Mouse (Mus musculus) CH12.LX (cell line): ENCODE data around the gene Tpra1. TPM values are rescaled to one million over a fixed set of nuclear protein-coding genes. Genes with fewer than 3 reads are reported as not detected.

ENCODE experiments used
- DNase-seq: peaks from one replicate; pipeline ENCODE4 v3.0.0-alpha.2; 2013; ENCODE audit errors: extremely low read depth
- H3K27ac ChIP-seq: 2 replicates; pipeline ENCODE4 v1.5.1; 2012; ENCODE audit warnings: low read depth, mild to moderate bottlenecking, control low read depth, moderate library complexity; ENCODE audit not compliant: insufficient read depth
- H3K27me3 ChIP-seq: replicated peaks from 2 replicates; pipeline ENCODE3; 2012; ENCODE audit warnings: inconsistent platforms
- H3K36me3 ChIP-seq, 2 experiments: replicated peaks in 1 of 2; 2 replicates each; pipeline versions ENCODE3 to v1.6.1; 2012; ENCODE audit warnings: inconsistent platforms in 1 of 2, low read length in 1 of 2, mild to moderate bottlenecking in 1 of 2, mixed read lengths in 1 of 2, moderate library complexity in 1 of 2; ENCODE audit not compliant: control insufficient read depth in 1 of 2, insufficient read depth in 1 of 2
- H3K4me1 ChIP-seq, 2 experiments: 2 replicates each; pipeline ENCODE4 v1.6.1; 2012; ENCODE audit warnings: inconsistent platforms in 1 of 2, moderate library complexity in 1 of 2; ENCODE audit not compliant: insufficient read depth in 2 of 2, control insufficient read depth in 1 of 2
- H3K4me2 ChIP-seq: 2 replicates; pipeline ENCODE4 v1.6.1; 2012; ENCODE audit warnings: low read depth, mild to moderate bottlenecking, control low read depth; ENCODE audit not compliant: poor library complexity, insufficient read depth, severe bottlenecking
- H3K4me3 ChIP-seq, 3 experiments: fragments of 150-350 bp in 1 of 3; sonication (generic) in 1 of 3; replicated peaks in 1 of 3; 2 replicates each; pipeline versions ENCODE3 to v1.5.1; 2011 to 2012; ENCODE audit warnings: low read depth in 2 of 3, low read length in 2 of 3, mild to moderate bottlenecking in 2 of 3, moderate library complexity in 2 of 3, control low read depth in 1 of 3, improper control_type of control experiment in 1 of 3, inconsistent platforms in 1 of 3, mixed read lengths in 1 of 3; ENCODE audit not compliant: poor library complexity in 1 of 3
- H3K79me2 ChIP-seq: replicated peaks from 2 replicates; pipeline ENCODE4 v1.6.1; 2012; ENCODE audit warnings: mild to moderate bottlenecking, moderate library complexity; ENCODE audit not compliant: control insufficient read depth, poor library complexity, insufficient read depth, severe bottlenecking; ENCODE audit errors: extremely low read depth
- H3K9ac ChIP-seq: 2 replicates; pipeline ENCODE4 v1.6.1; 2012; ENCODE audit warnings: low read depth, mild to moderate bottlenecking, control low read depth, moderate library complexity; ENCODE audit not compliant: insufficient read depth
- H3K9me3 ChIP-seq: replicated peaks from 2 replicates; pipeline ENCODE3; 2012; ENCODE audit warnings: low read length, inconsistent platforms, mixed read lengths
- E2F4 ChIP-seq: IDR thresholded peaks from 2 replicates; pipeline ENCODE4 v1.6.1; 2011; ENCODE audit warnings: low read depth, low read length, improper control_type of control experiment; ENCODE audit not compliant: insufficient replicate concordance
- ELF1 ChIP-seq: IDR thresholded peaks from 2 replicates; pipeline ENCODE4 v1.6.1; 2014; ENCODE audit warnings: low read depth, mild to moderate bottlenecking, inconsistent platforms, low read length, improper control_type of control experiment
- GABPA ChIP-seq: IDR thresholded peaks from 2 replicates; pipeline ENCODE4 v1.6.1; 2012; ENCODE audit warnings: low read depth, low read length, improper control_type of control experiment, inconsistent platforms; ENCODE audit not compliant: insufficient replicate concordance
- JUND ChIP-seq: conservative IDR thresholded peaks from 2 replicates; pipeline ENCODE4 v1.6.1; 2011; ENCODE audit warnings: low read depth, low read length, improper control_type of control experiment
- KAT2A ChIP-seq: IDR thresholded peaks from 2 replicates; pipeline ENCODE4 v1.6.1; 2012; ENCODE audit warnings: low read length, improper control_type of control experiment, inconsistent platforms; ENCODE audit not compliant: insufficient replicate concordance
- MAZ ChIP-seq: IDR thresholded peaks from 2 replicates; pipeline ENCODE4 v1.6.1; 2012; ENCODE audit warnings: low read depth, mild to moderate bottlenecking, inconsistent platforms, low read length, improper control_type of control experiment, moderate library complexity
- MYC ChIP-seq: IDR thresholded peaks from 2 replicates; pipeline ENCODE4 v1.6.1; 2011; ENCODE audit warnings: low read depth, mild to moderate bottlenecking, improper control_type of control experiment, low read length
- NRF1 ChIP-seq: IDR thresholded peaks from 2 replicates; pipeline ENCODE4 v1.6.1; 2014; ENCODE audit warnings: low read depth, mild to moderate bottlenecking, inconsistent platforms, low read length, improper control_type of control experiment, moderate library complexity
- POLR2A ChIP-seq: IDR thresholded peaks from 2 replicates; pipeline ENCODE4 v1.6.1; 2011; ENCODE audit warnings: low read depth, mild to moderate bottlenecking, improper control_type of control experiment, low read length
- RAD21 ChIP-seq: IDR thresholded peaks from 2 replicates; pipeline ENCODE4 v1.6.1; 2011; ENCODE audit warnings: low read depth, mild to moderate bottlenecking, low read length, improper control_type of control experiment, moderate library complexity
- RCOR1 ChIP-seq: conservative IDR thresholded peaks from 2 replicates; pipeline ENCODE4 v1.6.1; 2012; ENCODE audit warnings: low read depth, mild to moderate bottlenecking, inconsistent platforms, low read length, improper control_type of control experiment
- SIN3A ChIP-seq: IDR thresholded peaks from 2 replicates; pipeline ENCODE4 v1.6.1; 2012; ENCODE audit warnings: low read length, improper control_type of control experiment, inconsistent platforms
- TCF12 ChIP-seq: IDR thresholded peaks from 2 replicates; pipeline ENCODE4 v1.6.1; 2014; ENCODE audit warnings: low read depth, mild to moderate bottlenecking, inconsistent platforms, low read length, improper control_type of control experiment
- UBTF ChIP-seq: IDR thresholded peaks from 2 replicates; pipeline ENCODE4 v1.6.1; 2012; ENCODE audit warnings: low read depth, mild to moderate bottlenecking, inconsistent platforms, low read length, improper control_type of control experiment, moderate library complexity
- USF2 ChIP-seq: conservative IDR thresholded peaks from 2 replicates; pipeline ENCODE4 v1.6.1; 2011; ENCODE audit warnings: low read depth, low read length, improper control_type of control experiment
- ZKSCAN1 ChIP-seq: IDR thresholded peaks from 2 replicates; pipeline ENCODE4 v1.6.1; 2012; ENCODE audit warnings: low read depth, inconsistent platforms, low read length, improper control_type of control experiment, borderline replicate concordance
- ZNF384 ChIP-seq: IDR thresholded peaks from 2 replicates; pipeline ENCODE4 v1.6.1; 2012; ENCODE audit warnings: low read depth, low read length, improper control_type of control experiment, inconsistent platforms
- dilution Hi-C: fragments of 300-500 bp; cut with MboI; formaldehyde crosslinking; loops from 2 replicates; pipeline ENCODE4 v1.14.3; 2020; ENCODE audit warnings: low sequenced_read_pairs; ENCODE audit not compliant: extremely low pct_unique_long_range_greater_than_20kb, extremely low pct_ligation_motif_present
- in situ Hi-C: fragments of 300-500 bp; cut with MboI; formaldehyde crosslinking; loops from 3 replicates; pipeline ENCODE4 v1.14.3; 2019; ENCODE audit warnings: low sequenced_read_pairs, low pct_ligation_motif_present, low pct_unique_long_range_greater_than_20kb, mixed read lengths
- polyA plus RNA-seq: library from polyadenylated mRNA; unstranded; fragments of >175 nt; gene quantifications from 2 replicates; pipeline ENCODE4 v1.2.1, GENCODE M21; 2012; ENCODE audit warnings: low read depth; ENCODE audit not compliant: insufficient read length
- total RNA-seq, 2 experiments: library from RNA; depleted of rRNA; stranded (reverse); fragments of 300-350 nt in 1 of 2; fragments of >200 nt in 1 of 2; gene quantifications; 2 replicates each; pipeline ENCODE4 v1.2.3; 2012 to 2014

Gene Tpra1
- total and polyA plus RNA-seq, 3 experiments, result 9.3 to 16.0 (median 15.6) TPM

- TF ChIP-seq E2F4, result no peak
- TF ChIP-seq RAD21, result no peak
- no peak for TF ChIP-seq JUND
- no peak for TF ChIP-seq ELF1
- no peak for TF ChIP-seq MYC
- no peak for TF ChIP-seq POLR2A
- no peaks in the 10 kb centered on the region for H3K79me2 ChIP-seq
- no peak overlapping the region for H3K27ac ChIP-seq
Observed at GRCm38 (mm10) chr6:88884195-88884594, 17.9 kb upstream of the Tpra1 start.

GRCm38 (mm10) chr6:88884690-88885089 lies 17.4 kb upstream of the Tpra1 start:
- dilution Hi-C loops, result no loop called here
- DNase-seq, result no peak
- no peaks in the 10 kb centered on the region for H3K27me3 ChIP-seq
- no peak overlapping the region for H3K9ac ChIP-seq
- in situ Hi-C loops, result loop anchor here (25.0 kb wide), 1 partner anchor 772 kb away; no protein-coding TSS in a partner anchor
- TF ChIP-seq GABPA, result no peak
- no peak for TF ChIP-seq MAZ
- TF ChIP-seq KAT2A, result no peak
- TF ChIP-seq NRF1, result no peak
- TF ChIP-seq RCOR1, result no peak
- TF ChIP-seq SIN3A, result no peak
- peaks cover 87 to 96% of the 10 kb centered on the region in 2 experiments for H3K36me3 ChIP-seq
- peaks cover 0 to 25% of the 10 kb centered on the region in 2 experiments; a peak in 2 of 4 replicates for H3K4me1 ChIP-seq
- H3K4me2 ChIP-seq, result no peak overlapping the region
- no peaks in the 10 kb centered on the region for H3K79me2 ChIP-seq
- H3K9me3 ChIP-seq, result no peaks in the 10 kb centered on the region
- no peak overlapping the region for H3K27ac ChIP-seq
- no peak overlapping the region for H3K4me3 ChIP-seq

More at GRCm38 (mm10) chr6:88884195-88884594, 17.9 kb upstream of the Tpra1 start:
- Histone ChIP-seq H3K36me3 (peaks cover 82 to 91% of the 10 kb centered on the region in 2 experiments), H3K9ac (no peak overlapping the region), H3K4me2 (no peak overlapping the region), H3K27me3 (no peaks in the 10 kb centered on the region), H3K4me3 (no peak overlapping the region), H3K4me1 (peaks cover 0 to 25% of the 10 kb centered on the region in 2 experiments; a peak in 2 of 4 replicates), H3K9me3 (no peaks in the 10 kb centered on the region)
- no peak for DNase-seq
- in situ Hi-C loops, result loop anchor here (25.0 kb wide), 1 partner anchor 772 kb away; no protein-coding TSS in a partner anchor
- dilution Hi-C loops, result no loop called here

DNA sequence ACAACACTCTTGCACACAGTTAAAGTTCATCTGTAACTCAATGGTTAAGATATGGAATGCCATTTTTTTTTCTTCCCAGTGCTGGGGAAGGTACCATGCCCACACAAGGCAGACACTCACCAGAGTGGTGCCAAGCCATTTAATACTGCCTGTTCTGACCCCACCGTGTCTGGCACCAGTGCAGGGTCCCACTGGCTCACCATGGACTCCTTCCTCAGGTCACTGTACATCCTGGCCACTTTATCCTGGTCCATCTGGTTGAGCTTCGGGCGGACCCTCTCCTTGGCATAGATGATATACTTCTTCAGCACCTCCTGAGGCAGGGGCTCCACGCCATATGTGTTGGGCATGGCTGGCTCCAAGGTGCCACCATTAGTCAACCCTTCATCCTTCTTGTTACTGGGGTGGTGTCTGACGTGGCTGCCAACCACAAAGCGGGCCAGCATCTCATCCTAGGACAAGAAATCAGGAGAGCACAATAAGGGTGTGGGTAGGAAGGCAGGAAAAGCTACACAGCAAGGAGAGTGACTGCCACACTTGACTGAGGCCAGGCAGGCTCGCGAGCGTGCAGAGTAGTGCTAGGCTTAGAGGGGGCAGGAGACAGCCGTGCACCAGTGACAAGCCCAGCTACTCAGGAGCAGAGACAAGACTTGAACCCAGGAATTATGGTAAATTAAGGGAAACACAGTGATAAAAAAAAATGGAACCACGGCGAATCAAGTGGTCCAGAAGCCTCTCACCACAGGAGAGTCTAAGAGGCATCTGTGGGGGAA lies 16.2 kb upstream of the Tpra1 start:
- H3K36me3 ChIP-seq, result peaks cover 93 to 98% of the 10 kb centered on the region in 2 experiments
- no peak overlapping the region for H3K4me2 ChIP-seq
- TF ChIP-seq GABPA, result no peak
- no peak for TF ChIP-seq TCF12
- TF ChIP-seq UBTF, result no peak
- no peak for TF ChIP-seq ZNF384
- no peak for TF ChIP-seq USF2
- TF ChIP-seq MAZ, result no peak
- TF ChIP-seq ZKSCAN1, result no peak
- TF ChIP-seq NRF1, result no peak
- TF ChIP-seq, all 38 proteins: peak for 0
- Histone ChIP-seq H3K9me3 (no peaks in the 10 kb centered on the region), H3K4me3 (no peak overlapping the region), H3K79me2 (no peaks in the 10 kb centered on the region), H3K4me1 (peaks cover 0 to 26% of the 10 kb centered on the region in 2 experiments; a peak in 2 of 4 replicates), H3K27ac (no peak overlapping the region), H3K27me3 (no peaks in the 10 kb centered on the region), H3K9ac (no peak overlapping the region)
- dilution Hi-C loops, result no loop called here
- in situ Hi-C loops, result loop anchor here (25.0 kb wide), 1 partner anchor 774 kb away; no protein-coding TSS in a partner anchor
- no peak for DNase-seq
